ENCODE assay signal across 23 mouse cellular contexts in genomic region chr3:82288996-82289395, GRCm38 (mm10).
DNase-seq lines count a peak whose midpoint lies in the region; ATAC-seq and TF ChIP-seq lines count a peak whose summit lies in the region.
"Had no signal": no experiment of that assay in that cellular context is flagged by ENCODE, and none has a peak within 500 bp of the region (broad histone marks: within the 10 kb centered on the region; RNA-seq: fewer than 3 reads in every experiment).

No protein-coding gene starts in this region.

- no peaks in the 10 kb centered on the region for H3K36me3 ChIP-seq in heart, embryonic 11.5 days (ENCODE audit: control insufficient read depth, insufficient read depth, low read length)
- no peaks in the 10 kb centered on the region for H3K36me3 ChIP-seq in midbrain, embryonic 11.5 days (ENCODE audit: control insufficient read depth, insufficient read depth, low read length)
- H3K36me3 ChIP-seq in midbrain, postnatal 0 days (ENCODE audit: insufficient read depth, low read length) = no peaks in the 10 kb centered on the region
- H3K36me3 ChIP-seq: embryonic facial prominence, embryonic 13.5 days; embryonic facial prominence, embryonic 15.5 days; forebrain, embryonic 10.5 days; forebrain, embryonic 12.5 days had no signal

- intact Hi-C loops in gastrocnemius, adult 2 months (cut with DNase I) = no loop called here

- no peak overlapping the region for H3K27ac ChIP-seq in heart, embryonic 11.5 days (ENCODE audit: low read depth, low read length)
- no peak overlapping the region for H3K27ac ChIP-seq in midbrain, embryonic 11.5 days (ENCODE audit: low read depth, low read length)
- H3K27ac ChIP-seq in midbrain, postnatal 0 days (ENCODE audit: low read depth, low read length) = no peak overlapping the region
- no peak overlapping the region for H3K27ac ChIP-seq in gastrocnemius, adult 2 months
- H3K27ac ChIP-seq: embryonic facial prominence, embryonic 13.5 days; embryonic facial prominence, embryonic 15.5 days; forebrain, embryonic 10.5 days; forebrain, embryonic 12.5 days had no signal

- WGBS in heart, embryonic 11.5 days (ENCODE audit: insufficient replicate concordance) = 69% methylated on average over 6 of the region's 6 CpGs
- WGBS in midbrain, embryonic 11.5 days = 81% methylated on average over 6 of the region's 6 CpGs
- 81% methylated on average over 6 of the region's 6 CpGs for WGBS in midbrain, postnatal 0 days

- DNase-seq in heart, adult 11 months = peak; percentile 56
- DNase-seq in midbrain, embryonic 11.5 days (ENCODE audit: low spot score, missing footprints) = peak; percentile 54
- DNase-seq in midbrain, postnatal 0 days (ENCODE audit: low spot score) = no peak
- DNase-seq in gastrocnemius, adult 2 months = no peak
- DNase-seq: adrenal gland, adult 2 months; adrenal gland, postnatal 10 days; adrenal gland, postnatal 25 days; B cell, adult 2 months; cerebellum, adult 11 months; cerebellum, adult 18-20 months; cerebellum, adult 8-10 months; cerebellum, adult 9-11 months; cerebellum, postnatal 14 days; cerebellum, postnatal 36 days; embryo, embryonic 11 days had no signal

- no peak overlapping the region for H3K4me2 ChIP-seq in heart, embryonic 11.5 days
- H3K4me2 ChIP-seq in midbrain, embryonic 11.5 days = no peak overlapping the region
- H3K4me2 ChIP-seq in midbrain, postnatal 0 days (ENCODE audit: low read depth, low read length, poor library complexity, severe bottlenecking) = no peak overlapping the region
- H3K4me2 ChIP-seq: embryonic facial prominence, embryonic 13.5 days; embryonic facial prominence, embryonic 15.5 days; forebrain, embryonic 12.5 days had no signal

- no peaks in the 10 kb centered on the region for H3K27me3 ChIP-seq in heart, embryonic 11.5 days (ENCODE audit: control insufficient read depth, insufficient read depth, low read length)
- no peaks in the 10 kb centered on the region for H3K27me3 ChIP-seq in midbrain, embryonic 11.5 days (ENCODE audit: control insufficient read depth, insufficient read depth, low read length)
- no peaks in the 10 kb centered on the region for H3K27me3 ChIP-seq in midbrain, postnatal 0 days (ENCODE audit: insufficient read depth, low read length)
- H3K27me3 ChIP-seq: embryonic facial prominence, embryonic 13.5 days; embryonic facial prominence, embryonic 15.5 days; forebrain, embryonic 12.5 days had no signal

- ATAC-seq in heart, embryonic 11.5 days (replicated peaks; ENCODE audit: insufficient number of reproducible peaks, low FRiP score, low TSS enrichment) = no peak
- no peak for ATAC-seq in midbrain, embryonic 11.5 days (ENCODE audit: low FRiP score)
- ATAC-seq in midbrain, postnatal 0 days (ENCODE audit: low FRiP score) = no peak
- ATAC-seq: CD4-positive, CD25-positive, alpha-beta regulatory T cell, adult 4 months; forebrain, embryonic 14.5 days had no signal

- no peaks in the 10 kb centered on the region for H3K9me3 ChIP-seq in heart, embryonic 11.5 days (replicated peaks; ENCODE audit: control insufficient read depth, low read length)
- H3K9me3 ChIP-seq in midbrain, embryonic 11.5 days (ENCODE audit: control insufficient read depth, low read length) = no peaks in the 10 kb centered on the region
- no peaks in the 10 kb centered on the region for H3K9me3 ChIP-seq in midbrain, postnatal 0 days (ENCODE audit: low read length)
- H3K9me3 ChIP-seq: embryonic facial prominence, embryonic 13.5 days; embryonic facial prominence, embryonic 15.5 days; forebrain, embryonic 10.5 days; forebrain, embryonic 12.5 days had no signal

- no peak for TF ChIP-seq CTCF in midbrain, postnatal 0 days (IDR thresholded peaks at IDR 0.05)
- TF ChIP-seq CTCF in gastrocnemius, adult 2 months (IDR thresholded peaks at IDR 0.05) = no peak

- H3K9ac ChIP-seq in heart, embryonic 11.5 days (ENCODE audit: low read depth, low read length) = no peak overlapping the region
- H3K9ac ChIP-seq in midbrain, embryonic 11.5 days (ENCODE audit: low read length) = no peak overlapping the region
- no peak overlapping the region for H3K9ac ChIP-seq in midbrain, postnatal 0 days (replicated peaks; ENCODE audit: low read length, poor library complexity, severe bottlenecking)
- H3K9ac ChIP-seq: embryonic facial prominence, embryonic 13.5 days; embryonic facial prominence, embryonic 15.5 days; forebrain, embryonic 12.5 days had no signal

- H3K4me1 ChIP-seq in heart, embryonic 11.5 days (ENCODE audit: control insufficient read depth, insufficient read depth, low read length) = no peaks in the 10 kb centered on the region
- no peaks in the 10 kb centered on the region for H3K4me1 ChIP-seq in midbrain, embryonic 11.5 days (ENCODE audit: control insufficient read depth, insufficient read depth, low read length)
- H3K4me1 ChIP-seq in midbrain, postnatal 0 days (ENCODE audit: insufficient read depth, low read length) = no peaks in the 10 kb centered on the region
- H3K4me1 ChIP-seq: embryonic facial prominence, embryonic 13.5 days; embryonic facial prominence, embryonic 15.5 days; forebrain, embryonic 10.5 days; forebrain, embryonic 12.5 days had no signal

- H3K4me3 ChIP-seq in heart, embryonic 11.5 days (ENCODE audit: low read depth, low read length) = no peak overlapping the region
- H3K4me3 ChIP-seq in midbrain, embryonic 11.5 days (ENCODE audit: low read depth, low read length) = no peak overlapping the region
- no peak overlapping the region for H3K4me3 ChIP-seq in midbrain, postnatal 0 days (ENCODE audit: low read depth, low read length)
- no peak overlapping the region for H3K4me3 ChIP-seq in gastrocnemius, adult 2 months
- H3K4me3 ChIP-seq: embryonic facial prominence, embryonic 13.5 days; embryonic facial prominence, embryonic 15.5 days; erythroblast, embryonic 14.5 days; forebrain, embryonic 10.5 days; forebrain, embryonic 12.5 days had no signal

Comparison
In these comparisons a context has a peak if more than half of its experiments do, and no peak if none do; other contexts are left out.
1. DNase-seq: peak in heart, adult 11 months (single experiment) and midbrain, embryonic 11.5 days (single experiment); none in midbrain, postnatal 0 days (single experiment) and gastrocnemius, adult 2 months (single experiment).